Mouse (Mus musculus) mammary gland, adult 2 months (tissue): ENCODE results near the gene Tbck. TPM values are rescaled to one million over a fixed set of nuclear protein-coding genes. Genes with fewer than 3 reads are reported as not detected.

Experiments
- polyA plus RNA-seq: library from polyadenylated mRNA; depleted of rRNA; stranded (reverse); fragments of >200 nt; gene quantifications from 2 replicates; pipeline ENCODE4 v1.2.3, GENCODE M21; 2012; ENCODE audit warnings: low replicate concordance; rRNA removed

The Tbck gene
- 4.1 and 5.3 TPM in 2 replicates for polyA plus RNA-seq

DNA sequence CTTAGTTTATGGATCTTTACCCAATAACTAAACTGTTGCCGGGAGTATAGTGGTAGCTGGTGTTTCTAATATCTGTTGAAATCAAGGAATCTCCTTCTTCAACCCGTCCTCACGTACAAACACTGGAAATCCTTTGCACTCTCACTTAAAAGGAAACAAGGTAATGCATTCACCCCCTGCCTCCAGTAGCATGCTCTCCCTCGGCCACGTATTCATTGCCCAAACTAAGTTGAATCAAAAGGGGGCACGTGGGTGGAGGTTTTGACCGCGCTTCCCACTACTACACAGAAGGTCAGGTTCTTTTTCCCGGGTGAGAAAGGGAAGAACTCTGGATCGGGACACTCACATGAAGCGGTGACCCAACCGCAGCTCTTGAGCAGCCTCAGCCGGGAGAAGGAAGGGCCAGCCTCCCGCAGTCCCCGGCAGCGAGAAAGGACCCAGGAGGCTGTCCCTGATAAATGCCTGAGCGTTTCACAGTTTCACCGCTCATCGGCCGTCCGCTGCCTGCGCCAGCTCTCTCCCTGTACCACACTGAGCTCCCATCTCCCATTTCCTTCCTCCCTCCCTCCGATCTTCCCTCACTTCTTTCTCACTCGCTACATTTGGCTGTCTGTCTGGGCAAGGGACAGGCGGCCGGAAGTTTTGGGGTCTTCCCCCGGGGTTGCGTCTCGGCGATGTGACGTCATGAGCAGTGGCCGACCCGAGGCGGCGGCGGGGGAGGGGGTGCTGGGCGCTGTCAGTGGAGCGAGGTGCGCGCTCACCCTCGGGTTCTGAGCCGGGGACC lies at the start of gene Tbck:
Tbck (plus strand) TSS at position 698 of the 784 bp plus-strand sequence.

DNA sequence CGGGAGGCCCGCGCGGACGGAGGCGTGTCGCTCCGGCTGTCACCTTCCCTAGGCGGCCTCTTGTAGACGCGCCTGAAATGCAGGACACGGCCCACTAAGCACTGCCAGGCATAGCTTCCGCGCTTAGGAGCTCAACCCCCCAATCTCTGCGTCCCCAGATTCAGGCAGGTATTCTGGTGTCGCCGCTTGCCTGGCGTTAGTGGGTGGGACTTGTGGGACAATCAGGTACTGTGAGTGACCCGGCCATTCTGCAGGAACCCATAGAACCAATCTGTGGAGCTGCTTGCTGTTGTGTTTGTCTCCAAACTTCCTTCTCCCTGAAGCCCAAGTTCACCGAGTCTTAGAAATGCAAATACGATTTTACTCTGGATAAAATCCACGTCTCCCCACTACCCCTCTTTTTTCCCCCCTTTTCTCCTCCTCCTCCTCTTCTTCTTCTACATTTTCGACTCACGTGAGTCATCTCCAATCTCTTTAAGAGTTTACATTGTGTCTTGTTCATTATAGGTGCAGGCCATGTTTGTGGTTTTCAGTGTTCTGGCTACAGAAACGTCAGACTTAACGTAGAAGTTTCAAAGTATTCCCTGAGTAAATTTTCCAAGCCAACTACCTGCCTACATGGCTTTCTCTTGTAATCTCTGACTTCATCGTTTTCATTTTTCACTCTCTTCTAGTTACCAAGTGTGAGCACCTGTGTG lies 436 bp downstream of the Tbck start, which contains the start of gene Aimp1:
Aimp1 (minus strand) TSS at position 140 of the 698 bp plus-strand sequence.

Other genes starting within 250 kb of the Tbck start
- not detected in 2 replicates for gene Gimd1, start 54.3 kb upstream of the Tbck start, polyA plus RNA-seq
- 5.7 and 11.0 TPM in 2 replicates for gene Aimp1, start 226 bp downstream of the Tbck start, polyA plus RNA-seq